Mouse (Mus musculus): Measurements from ENCODE around the gene Cntnap5a. TPM values are rescaled to one million over a fixed set of nuclear protein-coding genes. Genes with fewer than 3 reads are reported as not detected.

Cntnap5a gene
- polyA plus RNA-seq, 1 experiment from 2014 or later = 4.5 TPM

- no peaks in the 10 kb centered on the region for H3K9me3 ChIP-seq (ENCODE audit: control insufficient read depth, low read length)
- 58% methylated on average over 2 of the region's 2 CpGs for WGBS
- no peak for ATAC-seq
These were observed 163.0 kb downstream of the Cntnap5a start for GRCm38 (mm10) chr1:115847605-115848004.

GRCm38 (mm10) chr1:115852206-115852605 lies 167.7 kb downstream of the Cntnap5a start:
- H3K27ac ChIP-seq (ENCODE audit: low read depth, low read length) = no peak overlapping the region
- H3K9ac ChIP-seq (ENCODE audit: low read depth, low read length) = no peak overlapping the region
- H3K9me3 ChIP-seq (ENCODE audit: control insufficient read depth, low read length) = no peaks in the 10 kb centered on the region
- H3K4me3 ChIP-seq (ENCODE audit: low read length) = no peak overlapping the region
- H3K4me2 ChIP-seq (ENCODE audit: low read length) = no peak overlapping the region
- H3K27me3 ChIP-seq (replicated peaks; ENCODE audit: control insufficient read depth, insufficient read depth, low read length) = no peaks in the 10 kb centered on the region
- H3K36me3 ChIP-seq (ENCODE audit: control insufficient read depth, insufficient read depth, low read length) = no peaks in the 10 kb centered on the region
- ATAC-seq = no peak
- H3K4me1 ChIP-seq (ENCODE audit: control insufficient read depth, insufficient read depth, low read depth, low read length) = no peaks in the 10 kb centered on the region

More at GRCm38 (mm10) chr1:115847605-115848004, 163.0 kb downstream of the Cntnap5a start:
- no peak overlapping the region for H3K4me3 ChIP-seq (ENCODE audit: low read length)
- no peaks in the 10 kb centered on the region for H3K27me3 ChIP-seq (replicated peaks; ENCODE audit: control insufficient read depth, insufficient read depth, low read length)
- H3K4me2 ChIP-seq (ENCODE audit: low read length) = no peak overlapping the region
- H3K4me1 ChIP-seq (ENCODE audit: control insufficient read depth, insufficient read depth, low read depth, low read length) = no peaks in the 10 kb centered on the region
- no peaks in the 10 kb centered on the region for H3K36me3 ChIP-seq (ENCODE audit: control insufficient read depth, insufficient read depth, low read length)
- H3K27ac ChIP-seq (ENCODE audit: low read depth, low read length) = no peak overlapping the region
- no peak overlapping the region for H3K9ac ChIP-seq (ENCODE audit: low read depth, low read length)

GRCm38 (mm10) chr1:115918396-115918795 lies 233.8 kb downstream of the Cntnap5a start:
- Histone ChIP-seq H3K4me1 (ENCODE audit: control insufficient read depth, insufficient read depth, low read depth, low read length) (no peaks in the 10 kb centered on the region), H3K27me3 (replicated peaks; ENCODE audit: control insufficient read depth, insufficient read depth, low read length) (no peaks in the 10 kb centered on the region), H3K4me2 (ENCODE audit: low read length) (no peak overlapping the region), H3K4me3 (ENCODE audit: low read length) (no peak overlapping the region), H3K36me3 (ENCODE audit: control insufficient read depth, insufficient read depth, low read length) (no peaks in the 10 kb centered on the region), H3K9me3 (ENCODE audit: control insufficient read depth, low read length) (peaks cover 6% of the 10 kb centered on the region), H3K27ac (ENCODE audit: low read depth, low read length) (no peak overlapping the region), H3K9ac (ENCODE audit: low read depth, low read length) (no peak overlapping the region)
- WGBS = 94% methylated on average over 1 of the region's 1 CpGs
- ATAC-seq = no peak

- ATAC-seq = no peak
- WGBS = 83% methylated on average over 1 of the region's 1 CpGs
These were observed 241.6 kb downstream of the Cntnap5a start for GRCm38 (mm10) chr1:115925953-115926665.

DNA sequence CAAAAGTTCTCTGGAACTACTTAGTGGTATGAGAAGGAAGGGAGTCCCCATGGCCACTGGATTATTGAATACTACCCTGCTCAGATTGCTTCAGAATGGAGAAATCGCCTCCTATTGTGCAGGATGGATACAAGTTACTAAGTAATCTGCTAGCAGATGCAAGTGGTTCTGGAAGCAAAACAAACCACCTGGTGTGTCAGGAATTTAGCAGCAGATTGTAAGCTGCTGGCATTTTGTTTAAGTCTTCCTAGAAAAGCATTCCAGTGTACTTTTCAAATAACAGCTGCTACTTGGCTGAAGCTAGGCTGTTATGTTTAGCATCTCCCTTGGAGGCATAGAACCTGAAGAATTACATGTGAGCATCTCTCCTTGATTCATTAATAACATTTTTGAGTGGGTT lies 247.5 kb downstream of the Cntnap5a start:
- Histone ChIP-seq H3K4me1 (ENCODE audit: control insufficient read depth, insufficient read depth, low read depth, low read length) (no peaks in the 10 kb centered on the region; the same call in 1 of the 2 replicates), H3K4me3 (ENCODE audit: low read length) (no peak overlapping the region), H3K27me3 (replicated peaks; ENCODE audit: control insufficient read depth, insufficient read depth, low read length) (no peaks in the 10 kb centered on the region), H3K36me3 (ENCODE audit: control insufficient read depth, insufficient read depth, low read length) (no peaks in the 10 kb centered on the region), H3K9ac (ENCODE audit: low read depth, low read length) (no peak overlapping the region), H3K9me3 (ENCODE audit: control insufficient read depth, low read length) (no peaks in the 10 kb centered on the region), H3K27ac (ENCODE audit: low read depth, low read length) (no peak overlapping the region), H3K4me2 (ENCODE audit: low read length) (no peak overlapping the region)
- WGBS = 29% methylated on average over 1 of the region's 1 CpGs
- 0 out of 2 replicates have a peak, but pooled peaks have one; percentile 17 for ATAC-seq

More at GRCm38 (mm10) chr1:115925953-115926665, 241.6 kb downstream of the Cntnap5a start:
- H3K4me2 ChIP-seq (ENCODE audit: low read length) = no peak overlapping the region
- H3K27ac ChIP-seq (ENCODE audit: low read depth, low read length) = no peak overlapping the region
- no peaks in the 10 kb centered on the region for H3K9me3 ChIP-seq (ENCODE audit: control insufficient read depth, low read length)
- no peak overlapping the region for H3K4me3 ChIP-seq (ENCODE audit: low read length)
- no peak overlapping the region for H3K9ac ChIP-seq (ENCODE audit: low read depth, low read length)
- H3K36me3 ChIP-seq (ENCODE audit: control insufficient read depth, insufficient read depth, low read length) = no peaks in the 10 kb centered on the region
- H3K4me1 ChIP-seq (ENCODE audit: control insufficient read depth, insufficient read depth, low read depth, low read length) = no peaks in the 10 kb centered on the region
- H3K27me3 ChIP-seq (replicated peaks; ENCODE audit: control insufficient read depth, insufficient read depth, low read length) = no peaks in the 10 kb centered on the region

DNA sequence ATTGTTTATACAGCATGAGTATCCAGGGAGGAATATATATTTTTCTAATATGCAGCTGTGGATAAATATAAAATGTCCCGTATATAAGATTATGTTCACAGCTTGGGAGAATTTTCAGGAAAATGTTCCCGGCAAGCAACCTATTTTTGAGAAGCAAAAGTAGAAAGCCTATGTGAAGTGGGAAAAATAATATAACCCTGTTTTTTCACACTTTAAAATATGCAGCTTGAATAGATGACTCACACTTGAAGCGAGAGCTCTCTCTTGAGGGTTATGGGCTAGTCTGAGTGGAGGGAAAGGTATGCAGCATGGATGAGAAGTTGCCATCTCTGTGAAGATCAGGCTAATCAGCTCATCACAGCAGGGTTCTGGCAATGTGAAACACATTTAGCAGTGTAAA lies 261.3 kb downstream of the Cntnap5a start:
- no peak overlapping the region for H3K27ac ChIP-seq (ENCODE audit: low read depth, low read length)
- no peak overlapping the region for H3K9ac ChIP-seq (ENCODE audit: low read depth, low read length)
- no peaks in the 10 kb centered on the region for H3K4me1 ChIP-seq (ENCODE audit: control insufficient read depth, insufficient read depth, low read depth, low read length)
- 71% methylated on average over 3 of the region's 3 CpGs for WGBS
- no peaks in the 10 kb centered on the region for H3K36me3 ChIP-seq (ENCODE audit: control insufficient read depth, insufficient read depth, low read length)
- H3K4me2 ChIP-seq (ENCODE audit: low read length) = no peak overlapping the region
- H3K27me3 ChIP-seq (replicated peaks; ENCODE audit: control insufficient read depth, insufficient read depth, low read length) = no peaks in the 10 kb centered on the region
- ATAC-seq = no peak
- H3K9me3 ChIP-seq (ENCODE audit: control insufficient read depth, low read length) = no peaks in the 10 kb centered on the region
- no peak overlapping the region for H3K4me3 ChIP-seq (ENCODE audit: low read length)

- H3K36me3 ChIP-seq (ENCODE audit: control insufficient read depth, insufficient read depth, low read length) = no peaks in the 10 kb centered on the region
- no peak for ATAC-seq
- no peak overlapping the region for H3K27ac ChIP-seq (ENCODE audit: low read depth, low read length)
- H3K4me1 ChIP-seq (ENCODE audit: control insufficient read depth, insufficient read depth, low read depth, low read length) = no peaks in the 10 kb centered on the region
- WGBS = 88% methylated on average over 2 of the region's 2 CpGs
- H3K4me2 ChIP-seq (ENCODE audit: low read length) = no peak overlapping the region
- H3K9ac ChIP-seq (ENCODE audit: low read depth, low read length) = no peak overlapping the region
- no peak overlapping the region for H3K4me3 ChIP-seq (ENCODE audit: low read length)
- H3K9me3 ChIP-seq (ENCODE audit: control insufficient read depth, low read length) = no peaks in the 10 kb centered on the region
- no peaks in the 10 kb centered on the region for H3K27me3 ChIP-seq (replicated peaks; ENCODE audit: control insufficient read depth, insufficient read depth, low read length)
These were observed 272.0 kb downstream of the Cntnap5a start for GRCm38 (mm10) chr1:115956528-115956927.

DNA sequence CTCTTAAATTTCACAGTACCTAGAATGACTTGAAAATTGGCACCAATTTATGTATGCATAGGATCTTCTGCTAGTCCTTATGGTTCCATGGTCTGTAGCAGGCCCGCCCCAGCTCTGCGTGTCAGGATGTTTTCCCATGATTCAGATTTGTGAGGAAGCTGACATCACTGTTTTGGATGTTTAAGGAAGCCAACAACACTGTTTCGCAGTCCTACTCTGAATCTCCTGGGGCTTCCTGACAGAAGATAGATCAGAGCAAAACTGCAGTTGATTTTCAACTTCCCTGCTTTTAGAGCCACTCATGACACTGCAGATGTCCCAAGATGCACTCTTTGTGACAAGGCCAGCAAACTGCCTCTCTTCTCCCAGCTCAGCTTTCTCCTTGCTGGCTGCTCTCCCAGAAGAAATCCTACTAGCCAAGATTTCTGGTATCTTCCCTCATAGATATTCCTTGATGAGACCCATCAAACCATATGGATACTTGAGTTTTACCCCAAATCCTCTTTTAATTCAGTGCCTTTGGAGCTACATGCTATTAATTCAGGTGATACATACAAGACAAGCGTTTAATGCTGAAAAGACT lies 280.5 kb downstream of the Cntnap5a start:
- Histone ChIP-seq H3K27me3 (replicated peaks; ENCODE audit: control insufficient read depth, insufficient read depth, low read length) (no peaks in the 10 kb centered on the region), H3K36me3 (ENCODE audit: control insufficient read depth, insufficient read depth, low read length) (no peaks in the 10 kb centered on the region), H3K9ac (ENCODE audit: low read depth, low read length) (no peak overlapping the region), H3K4me2 (ENCODE audit: low read length) (no peak overlapping the region), H3K4me3 (ENCODE audit: low read length) (no peak overlapping the region), H3K4me1 (ENCODE audit: control insufficient read depth, insufficient read depth, low read depth, low read length) (no peaks in the 10 kb centered on the region), H3K27ac (ENCODE audit: low read depth, low read length) (no peak overlapping the region), H3K9me3 (ENCODE audit: control insufficient read depth, low read length) (no peaks in the 10 kb centered on the region)
- no peak for ATAC-seq
- WGBS = 86% methylated on average over 4 of the region's 4 CpGs

GRCm38 (mm10) chr1:115990204-115990603 lies 305.6 kb downstream of the Cntnap5a start:
- 91% methylated on average over 1 of the region's 1 CpGs for WGBS
- ATAC-seq = no peak
- no peaks in the 10 kb centered on the region for H3K9me3 ChIP-seq (ENCODE audit: control insufficient read depth, low read length)

More at GRCm38 (mm10) chr1:115990204-115990603, 305.6 kb downstream of the Cntnap5a start:
- H3K27ac ChIP-seq (ENCODE audit: low read depth, low read length) = no peak overlapping the region
- no peaks in the 10 kb centered on the region for H3K36me3 ChIP-seq (ENCODE audit: control insufficient read depth, insufficient read depth, low read length)
- no peaks in the 10 kb centered on the region for H3K27me3 ChIP-seq (replicated peaks; ENCODE audit: control insufficient read depth, insufficient read depth, low read length)
- H3K4me1 ChIP-seq (ENCODE audit: control insufficient read depth, insufficient read depth, low read depth, low read length) = no peaks in the 10 kb centered on the region
- H3K4me3 ChIP-seq (ENCODE audit: low read length) = no peak overlapping the region
- H3K9ac ChIP-seq (ENCODE audit: low read depth, low read length) = no peak overlapping the region
- H3K4me2 ChIP-seq (ENCODE audit: low read length) = no peak overlapping the region
